Mouse (Mus musculus) spleen, postnatal 36 days (tissue): ENCODE data around the gene Phldb3.

Experiments used
- DNase-seq, 2 experiments: peaks; one replicate each; pipeline ENCODE4 v3.0.0; 2022; ENCODE audit warnings: low spot score in 2 of 2, mixed read lengths in 1 of 2

The Phldb3 gene

DNA sequence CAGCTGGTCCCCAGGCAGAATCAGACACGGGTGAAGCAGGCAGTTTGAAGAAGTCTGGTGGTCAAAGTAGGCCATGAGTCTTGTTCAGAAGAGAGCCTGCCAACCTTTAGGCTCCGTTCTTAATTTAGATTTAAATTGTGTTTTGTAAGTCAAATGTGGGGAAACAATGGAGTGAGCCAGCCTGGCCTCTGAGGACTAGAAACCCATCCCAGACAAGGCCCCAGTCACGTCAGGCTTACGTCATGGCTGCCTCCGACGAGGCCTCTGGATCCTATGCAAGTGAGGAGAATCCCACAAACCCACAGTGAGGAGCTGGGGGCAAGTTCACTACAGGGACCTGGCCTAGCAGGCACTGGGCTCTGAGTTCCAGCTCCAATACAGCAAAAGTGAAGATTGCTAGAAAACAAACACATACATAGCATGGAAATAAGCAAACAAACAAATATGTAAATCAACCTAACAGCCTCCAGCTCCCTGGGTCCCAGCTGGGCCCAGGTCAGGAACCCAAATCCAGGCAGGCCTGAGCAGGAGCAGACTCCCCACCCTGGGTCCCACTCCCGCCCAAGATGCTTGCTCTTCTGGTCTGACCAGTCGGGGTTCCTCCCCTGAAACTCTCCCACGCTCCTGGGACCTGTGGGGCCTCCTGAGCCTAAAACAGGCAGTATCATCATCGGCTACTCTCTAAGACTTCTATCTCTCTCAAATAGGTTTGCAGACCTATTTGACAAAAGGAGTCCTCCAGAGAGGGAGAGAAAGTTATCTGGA lies 19.7 kb downstream of the Phldb3 start:
- DNase-seq: no peak

DNA sequence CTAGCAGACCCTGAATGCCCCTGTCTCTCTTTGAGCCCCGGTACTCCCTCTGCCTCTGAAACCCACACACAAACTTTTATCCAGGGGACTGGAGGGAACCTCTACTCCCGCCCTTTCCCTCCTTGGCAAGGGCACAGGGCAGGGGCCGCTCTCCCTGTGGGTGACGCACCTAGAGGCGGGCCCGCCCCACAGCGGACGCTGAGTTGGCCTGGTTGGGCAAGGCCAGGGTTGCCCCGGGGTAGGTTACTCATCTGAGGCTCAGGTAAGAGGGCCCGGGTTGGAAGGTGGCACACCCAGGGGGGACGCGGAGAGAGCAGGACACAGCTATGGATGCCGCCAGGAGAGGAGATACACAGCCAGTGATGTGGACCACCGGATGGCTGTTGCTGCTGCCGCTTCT lies 25.7 kb downstream of the Phldb3 start, which contains the start of gene Lypd3:
Lypd3 (plus strand) TSS at position 287 of the 400 bp plus-strand sequence.
- DNase-seq: no peak

DNA sequence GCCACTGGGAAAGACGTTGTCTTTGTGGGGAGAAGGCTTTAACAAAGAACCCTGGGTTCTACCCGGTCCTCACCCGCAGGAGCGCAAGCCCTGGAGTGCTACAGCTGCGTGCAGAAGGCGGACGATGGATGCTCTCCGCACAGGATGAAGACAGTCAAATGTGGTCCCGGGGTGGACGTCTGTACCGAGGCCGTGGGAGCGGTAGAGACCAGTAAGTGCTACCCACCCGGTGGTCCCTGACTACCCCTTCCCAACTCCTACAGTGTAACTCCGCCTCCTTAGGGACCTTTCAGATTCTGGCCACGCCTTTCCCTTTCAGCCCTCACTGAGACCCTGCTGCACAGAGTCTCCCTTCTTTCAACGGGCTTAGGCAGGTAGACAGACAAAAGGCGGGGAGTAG lies 26.5 kb downstream of the Phldb3 start:
- DNase-seq: no peak

DNA sequence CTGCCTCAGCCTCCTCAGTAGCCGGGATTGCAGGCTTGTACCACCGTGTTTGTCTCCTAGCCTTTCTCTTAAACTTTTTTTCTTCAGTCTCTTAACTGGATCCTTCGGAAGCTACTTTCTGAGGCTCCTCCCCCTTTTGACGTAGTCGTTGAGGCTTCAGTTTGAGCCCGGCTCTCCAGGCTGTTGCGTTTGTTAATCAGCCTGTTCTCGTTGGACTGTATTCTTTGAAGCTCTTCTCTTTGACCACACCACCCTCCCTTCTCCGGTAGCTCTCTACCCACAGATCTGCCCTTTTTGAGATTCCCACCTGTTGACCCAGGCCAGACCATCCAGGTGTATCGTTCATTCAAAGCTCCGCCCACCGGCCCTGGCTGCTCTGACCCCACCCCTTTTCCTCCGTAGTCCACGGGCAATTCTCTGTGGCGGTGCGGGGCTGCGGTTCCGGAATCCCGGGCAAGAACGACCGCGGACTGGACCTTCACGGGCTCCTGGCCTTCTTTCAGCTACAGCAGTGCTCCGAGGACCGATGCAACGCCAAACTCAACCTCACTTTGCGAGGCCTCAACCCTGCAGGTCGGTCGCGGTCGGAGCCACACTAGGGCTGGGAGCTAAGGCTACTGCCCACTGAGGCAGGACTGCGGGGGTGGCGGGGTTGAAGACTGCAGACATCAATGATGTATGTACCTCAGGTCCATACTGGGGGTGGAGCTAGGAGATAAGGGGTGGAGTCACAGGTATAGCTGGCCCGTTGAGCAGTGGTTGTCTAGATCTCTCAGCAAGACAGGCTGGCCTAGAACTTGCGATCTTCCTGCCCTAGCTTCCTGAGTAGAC lies 27.7 kb downstream of the Phldb3 start:
- DNase-seq: no peak

DNA sequence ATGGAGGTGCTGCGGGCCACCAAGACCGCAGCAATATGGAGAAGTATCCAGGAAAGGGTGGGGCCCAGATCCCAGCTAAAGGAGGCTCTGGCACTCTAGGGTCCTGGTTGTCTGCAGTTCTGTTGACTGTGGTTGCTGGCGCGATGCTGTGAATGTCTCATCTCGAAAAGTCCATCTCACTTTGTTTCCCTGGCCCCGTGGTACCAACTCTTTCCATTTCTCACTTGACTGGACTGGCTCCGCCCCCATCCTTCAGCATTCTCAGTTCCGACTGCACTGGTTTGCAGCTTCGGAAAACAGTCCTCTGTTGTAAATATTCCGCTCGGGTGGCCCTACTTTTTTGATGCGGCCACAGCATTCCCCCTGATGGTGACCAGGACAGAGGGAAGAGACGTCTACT lies 29.9 kb downstream of the Phldb3 start:
- DNase-seq: no peak

DNA sequence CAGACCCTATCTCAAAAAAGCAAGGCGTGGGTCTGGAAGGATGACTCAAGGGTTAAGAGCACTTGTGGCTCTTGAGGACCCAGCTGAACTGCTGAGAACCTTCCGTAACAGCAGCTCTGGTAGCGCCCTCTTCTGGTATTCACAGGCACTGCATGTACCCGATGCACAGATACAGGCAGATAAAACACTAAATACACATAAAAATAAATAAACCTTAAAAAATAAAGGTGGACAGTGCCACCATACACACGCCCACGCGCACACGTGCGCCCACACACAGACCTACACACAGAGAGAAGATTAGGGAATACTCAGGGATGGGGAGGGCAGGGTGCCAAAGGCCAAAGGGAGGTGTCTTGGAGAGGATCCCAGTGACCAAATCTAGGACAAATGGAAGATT lies 31.9 kb downstream of the Phldb3 start:
- DNase-seq: peak; percentile 54

DNA sequence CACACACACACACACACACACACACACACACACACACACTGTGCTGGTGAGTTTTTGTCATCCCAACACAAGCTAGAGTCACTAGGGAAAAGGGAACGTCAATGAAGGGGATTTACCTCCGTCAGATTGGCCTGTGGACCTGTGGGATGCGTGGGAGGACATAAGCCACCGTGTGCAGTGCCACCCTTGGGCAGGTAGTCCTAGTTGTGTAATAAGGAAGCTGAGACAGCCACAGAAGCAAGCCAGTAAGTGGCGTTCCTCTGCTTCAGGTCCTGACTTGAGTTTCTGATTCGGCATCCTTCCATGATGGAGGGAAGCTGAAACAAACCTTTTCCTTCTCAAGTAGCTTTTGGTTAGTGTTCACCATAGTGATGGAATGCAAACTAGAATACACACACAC lies 33.9 kb downstream of the Phldb3 start:
- DNase-seq: no peak

DNA sequence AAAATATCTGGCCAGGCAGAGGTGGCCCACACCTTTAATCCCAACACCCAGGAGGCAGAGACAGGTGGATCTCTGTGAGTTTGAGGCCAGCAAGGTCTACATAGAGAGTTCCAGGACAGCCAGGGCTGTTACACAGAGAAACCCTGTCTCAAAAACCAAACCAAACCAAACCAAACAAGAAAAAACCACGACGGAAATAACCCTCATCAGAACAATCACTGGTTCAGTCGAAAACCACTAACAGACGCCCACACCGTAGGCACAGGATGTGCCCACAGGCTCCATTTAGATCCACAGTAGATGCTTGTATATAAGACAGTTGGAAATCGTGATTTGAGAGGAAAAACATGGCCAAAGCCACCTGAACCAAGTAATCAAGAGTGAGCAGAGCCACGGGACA lies 34.4 kb downstream of the Phldb3 start:
- peak in 1 of 2 experiments; percentile 23 for DNase-seq

DNA sequence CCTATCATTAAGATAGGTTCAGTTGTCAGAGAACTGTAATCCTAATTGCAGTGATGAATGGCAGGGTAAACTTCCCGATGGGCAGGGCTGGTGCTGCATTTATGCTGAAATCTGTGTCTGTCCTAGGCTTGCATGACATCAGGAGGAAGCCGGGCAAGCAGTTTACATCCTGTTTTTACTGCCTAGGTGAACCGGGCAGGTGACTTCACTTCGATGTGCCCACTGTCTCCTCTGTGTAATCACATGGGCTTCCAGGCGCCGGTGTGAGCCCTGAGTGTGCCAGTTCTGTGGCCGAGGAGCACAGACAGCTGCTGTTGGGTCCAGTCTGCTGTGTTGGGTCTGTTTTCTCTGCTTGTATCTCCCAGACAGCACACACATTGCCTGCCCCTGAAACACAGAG lies 35.9 kb downstream of the Phldb3 start:
- peak; percentile 22 to 36 for DNase-seq

DNA sequence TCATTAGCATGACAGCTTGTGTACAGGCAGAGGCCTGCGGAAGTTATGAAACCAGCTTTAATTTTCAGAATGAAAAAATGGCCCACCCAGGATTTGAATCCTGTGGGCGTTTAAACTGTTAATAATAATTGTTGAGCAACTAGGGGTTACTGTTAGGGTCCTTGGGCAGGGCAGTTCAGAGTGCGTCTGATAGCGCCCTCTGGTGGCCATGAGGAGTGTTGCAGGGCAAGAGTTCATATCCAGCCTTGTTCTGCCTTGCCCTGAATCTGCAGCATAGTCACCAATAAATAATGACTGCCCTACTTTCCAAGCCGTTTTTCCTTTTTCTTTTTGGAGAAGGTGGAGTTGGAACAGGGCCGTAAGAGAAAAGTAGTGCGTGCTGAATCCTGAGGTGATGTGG lies 43.1 kb downstream of the Phldb3 start:
- DNase-seq: peak; percentile 52 to 53

DNA sequence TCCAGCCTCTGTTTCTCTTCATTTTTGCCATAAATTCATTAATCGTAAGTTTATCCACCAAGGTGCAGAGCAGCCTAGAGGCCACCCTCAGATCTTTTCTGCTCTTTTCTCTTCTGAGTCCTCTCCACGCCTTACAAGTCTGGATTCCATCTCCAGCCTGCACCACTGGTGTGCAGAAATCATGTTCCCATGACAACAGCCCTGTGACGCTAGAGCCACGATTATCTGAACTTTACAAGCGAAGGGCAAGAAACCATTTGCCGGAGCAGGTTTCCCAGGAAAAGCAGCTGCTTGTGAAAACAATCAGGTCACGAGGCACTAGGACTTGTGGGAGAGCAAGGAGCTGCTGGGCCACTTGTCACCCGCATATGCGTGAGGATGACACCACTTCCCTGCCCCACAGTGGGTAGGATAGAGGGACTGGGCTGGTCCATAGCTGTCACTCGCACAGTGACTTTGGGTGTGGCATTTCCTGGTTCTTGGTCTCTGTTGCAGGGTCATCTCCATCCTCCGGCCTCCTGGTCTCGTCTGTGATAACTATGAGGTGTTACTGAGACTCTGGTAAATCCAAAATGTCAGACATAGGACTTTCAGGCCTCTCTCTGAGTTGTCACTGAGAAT lies 49.3 kb downstream of the Phldb3 start:
- no peak for DNase-seq

DNA sequence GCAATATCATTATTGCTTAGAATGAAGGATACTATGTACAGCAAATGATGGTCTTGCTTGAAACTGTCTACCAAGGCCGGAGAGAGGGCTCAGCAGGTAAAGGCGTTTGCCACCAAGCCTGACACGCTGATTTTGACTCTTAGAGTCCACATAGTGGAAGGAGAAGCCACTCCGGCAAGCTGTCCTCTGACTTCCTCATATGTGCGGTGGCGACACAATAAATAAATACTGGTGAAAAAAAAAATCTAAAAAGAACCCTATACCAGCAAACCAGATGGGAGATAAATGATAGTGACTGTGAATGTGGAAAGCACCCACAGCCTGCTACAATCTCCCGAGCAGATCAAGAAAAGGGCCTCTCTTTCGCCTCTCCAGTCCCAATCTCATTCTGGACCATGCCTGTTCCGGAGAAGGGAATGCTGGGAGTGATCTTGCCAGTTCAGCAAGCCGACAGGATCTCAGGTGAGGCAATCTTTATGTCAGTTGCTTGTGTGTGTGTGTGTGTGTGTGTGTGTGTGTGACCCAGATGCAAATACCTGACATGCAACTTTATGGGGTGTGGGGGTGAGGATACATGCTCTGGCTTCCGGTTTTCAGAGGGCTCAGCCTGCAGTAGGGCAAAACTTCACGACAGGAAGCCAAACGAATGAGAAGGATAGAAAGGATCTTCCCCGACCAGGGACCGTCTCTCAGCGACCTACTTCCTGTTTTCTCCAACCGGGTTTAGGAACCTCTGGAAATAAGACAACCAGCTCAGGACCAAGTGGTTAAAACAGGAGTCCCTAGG lies 50.7 kb downstream of the Phldb3 start:
- DNase-seq: peak in 1 of 2 experiments; percentile 37

DNA sequence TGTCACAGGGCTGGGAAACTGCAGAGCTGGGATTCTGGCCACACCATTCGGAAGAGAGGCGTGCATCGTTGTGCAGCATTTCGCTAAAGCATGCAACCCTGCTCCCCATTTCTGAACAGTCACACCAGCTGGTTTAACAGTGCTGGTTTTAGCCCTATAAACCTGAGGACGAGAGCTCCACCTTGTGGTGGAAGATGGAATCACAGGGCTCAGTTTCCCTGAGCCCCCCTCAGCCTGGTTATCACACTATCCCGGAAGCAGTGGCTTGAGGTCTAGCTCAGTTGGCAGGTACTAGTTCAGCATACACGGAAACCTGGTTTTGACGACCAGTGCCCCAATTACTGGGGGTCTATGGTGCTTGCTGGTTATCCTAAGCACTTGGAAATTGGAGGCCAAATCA lies 52.0 kb downstream of the Phldb3 start:
- peak; percentile 50 to 55 for DNase-seq

DNA sequence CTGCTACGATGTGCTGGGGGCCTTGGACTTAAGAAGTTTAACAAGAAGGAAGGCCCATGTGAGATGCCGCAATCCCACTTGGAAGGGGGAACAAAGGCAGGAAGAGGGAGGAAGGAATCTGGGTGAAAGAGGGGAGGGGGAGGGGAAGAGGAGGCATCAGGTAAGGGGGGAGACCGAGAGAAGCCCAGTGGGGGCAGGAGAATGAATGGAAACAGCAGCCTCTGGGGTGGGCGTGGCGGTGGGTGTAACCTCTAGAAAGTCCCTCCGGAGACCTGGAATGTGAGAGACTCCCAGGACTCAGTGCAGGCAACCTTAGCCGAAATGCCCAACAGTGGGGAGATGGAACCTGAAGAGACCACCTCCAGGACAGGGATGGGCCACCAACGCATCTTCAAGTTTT lies 53.7 kb downstream of the Phldb3 start:
- no peak for DNase-seq

DNA sequence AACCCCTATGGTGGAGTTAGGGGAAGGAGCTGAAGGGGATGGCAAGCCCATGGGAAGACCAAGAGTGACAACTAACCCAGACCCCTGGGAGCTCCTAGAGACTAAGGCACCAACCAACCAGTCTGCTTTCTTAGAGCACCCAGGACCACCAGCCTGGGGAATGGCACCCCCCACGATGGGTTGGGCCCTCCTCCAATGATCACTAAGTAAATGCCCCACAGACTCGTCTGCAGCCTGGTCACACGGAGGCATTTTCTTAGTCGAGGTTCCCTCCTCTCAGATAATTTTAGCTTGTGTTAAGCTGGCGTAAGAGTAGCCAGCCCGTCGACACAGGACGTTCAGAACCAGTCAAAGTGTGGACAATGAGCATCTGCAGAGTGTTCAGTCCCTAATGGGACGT lies 54.4 kb downstream of the Phldb3 start:
- no peak for DNase-seq

DNA sequence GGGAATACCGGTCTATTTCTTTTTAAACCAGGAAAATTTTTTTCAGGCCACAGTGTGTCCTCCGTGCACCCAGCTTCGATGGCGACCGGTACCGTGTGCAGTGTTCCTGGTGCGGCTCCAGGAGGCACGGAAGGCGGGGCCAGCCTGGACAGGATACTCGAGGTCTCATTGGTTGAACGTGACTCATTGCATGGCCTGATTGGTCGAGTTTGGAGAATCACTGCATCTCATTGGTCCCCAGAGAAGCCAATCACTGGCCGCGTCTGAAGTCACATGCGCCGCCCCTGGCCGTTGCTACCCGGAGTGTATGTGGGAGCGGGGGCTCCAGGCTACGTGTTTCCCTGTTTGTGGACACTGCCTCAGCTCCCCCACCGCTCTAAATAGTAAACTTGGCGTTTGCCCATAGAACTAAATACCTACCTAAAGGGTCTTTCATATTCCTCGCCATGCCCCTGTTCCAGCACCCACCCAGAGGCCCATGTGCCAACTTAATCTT lies 61.4 kb downstream of the Phldb3 start:
- DNase-seq: no peak

DNA sequence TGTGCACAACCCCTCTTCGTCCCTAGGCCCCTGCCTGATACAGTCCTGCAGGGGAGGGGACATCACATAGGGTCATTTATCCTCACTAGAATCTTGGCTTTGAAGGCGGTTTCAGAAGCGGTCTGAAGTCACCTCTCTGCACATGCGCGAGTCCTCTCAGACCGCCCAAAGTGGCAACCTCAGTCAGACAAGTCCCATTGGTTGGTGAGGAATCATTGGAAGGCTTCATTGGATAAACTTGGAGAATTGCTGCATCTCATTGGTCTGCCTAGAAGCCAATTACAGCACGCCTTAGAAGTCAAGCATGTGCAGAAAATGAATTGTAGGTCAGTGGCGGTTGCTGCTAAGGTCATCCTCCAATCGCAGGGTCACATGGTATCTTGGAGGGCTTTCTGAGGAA lies 66.0 kb downstream of the Phldb3 start, which contains the start of gene Tex101:
Tex101 (minus strand) TSS at position 101 of the 400 bp plus-strand sequence.
- DNase-seq: no peak
